ENCODE assay signal across 26 mouse cellular contexts in the genomic region with DNA sequence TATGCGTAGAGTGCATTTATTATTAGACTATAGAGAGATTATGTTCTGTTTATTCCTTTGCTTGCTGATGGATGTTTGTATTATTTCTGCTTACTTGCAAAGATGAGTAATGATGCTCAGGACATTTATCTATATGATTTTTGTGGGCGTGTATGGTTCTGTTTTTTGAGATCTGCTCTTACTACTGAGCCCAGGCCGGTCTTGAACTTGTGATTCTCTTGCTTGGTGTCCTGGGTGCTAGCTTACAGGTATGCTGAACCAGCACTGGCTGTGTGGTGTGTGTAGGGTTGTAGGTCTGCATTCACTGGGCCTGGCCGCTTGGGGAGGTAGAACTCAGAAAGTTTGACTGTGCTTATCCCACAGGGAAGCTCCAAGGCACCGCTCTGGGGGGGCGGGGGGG. TPM values are rescaled to one million over a fixed set of nuclear protein-coding genes. Genes with fewer than 3 reads are reported as not detected.
A peak's percentile ranks its signal among the peaks of the same experiment; 100 is the strongest.
DNase-seq lines count a peak whose midpoint lies in the region; ATAC-seq lines count a peak whose summit lies in the region.
"Had no signal": no experiment of that assay in that cellular context is flagged by ENCODE, and none has a peak within 500 bp of the region (broad histone marks: within the 10 kb centered on the region; RNA-seq: fewer than 3 reads in every experiment).

No protein-coding gene starts in this region.

- H3K27ac ChIP-seq in heart, embryonic 10.5 days: 0 out of 2 replicates have a peak overlapping the region, but pooled peaks have one; percentile 36
- H3K27ac ChIP-seq in liver, embryonic 16.5 days (ENCODE audit: low read length): peak overlapping the region; percentile 87
- H3K27ac ChIP-seq: hindbrain, embryonic 10.5 days; hindbrain, postnatal 0 days; lung, embryonic 15.5 days; midbrain, embryonic 10.5 days; neural tube, embryonic 13.5 days had no signal

- H3K4me1 ChIP-seq in heart, embryonic 10.5 days: peaks cover 11% of the 10 kb centered on the region; the same call in 1 of the 2 replicates
- H3K4me1 ChIP-seq in liver, embryonic 16.5 days (ENCODE audit: control insufficient read depth, low read depth, low read length): peaks cover 46% of the 10 kb centered on the region
- H3K4me1 ChIP-seq: lung, embryonic 15.5 days had no signal

- 69% methylated on average over 6 of the region's 6 CpGs for WGBS in heart, embryonic 10.5 days
- 35% methylated on average over 5 of the region's 6 CpGs for WGBS in liver, embryonic 16.5 days (ENCODE audit: insufficient replicate concordance)

- no peaks in the 10 kb centered on the region for H3K27me3 ChIP-seq in heart, embryonic 10.5 days (ENCODE audit: insufficient read depth, poor library complexity, severe bottlenecking)
- no peaks in the 10 kb centered on the region for H3K27me3 ChIP-seq in liver, embryonic 16.5 days (ENCODE audit: control insufficient read depth, insufficient read depth, low read depth, low read length)
- H3K27me3 ChIP-seq: lung, embryonic 15.5 days; neural tube, embryonic 13.5 days; Patski had no signal

- peak; percentile 47 for ATAC-seq in liver, embryonic 16.5 days (ENCODE audit: low read depth)
- no peak for ATAC-seq in activated CD4-positive, CD25-positive, alpha-beta regulatory T cell, adult 4 months
- ATAC-seq: forebrain, embryonic 14.5 days; hindbrain, postnatal 0 days; midbrain, embryonic 16.5 days; Patski had no signal

- no peaks in the 10 kb centered on the region for H3K9me3 ChIP-seq in heart, embryonic 10.5 days
- no peaks in the 10 kb centered on the region for H3K9me3 ChIP-seq in liver, embryonic 16.5 days (replicated peaks; ENCODE audit: control insufficient read depth, low read length)
- H3K9me3 ChIP-seq: hindbrain, embryonic 10.5 days; lung, embryonic 15.5 days; midbrain, embryonic 10.5 days; neural tube, embryonic 13.5 days had no signal

- H3K9ac ChIP-seq in liver, embryonic 16.5 days (ENCODE audit: low read depth, low read length): peak overlapping the region; percentile 52
- H3K9ac ChIP-seq: lung, embryonic 15.5 days; neural tube, embryonic 13.5 days had no signal

- no peaks in the 10 kb centered on the region for H3K36me3 ChIP-seq in heart, embryonic 10.5 days
- H3K36me3 ChIP-seq in liver, embryonic 16.5 days (ENCODE audit: control insufficient read depth, insufficient read depth): no peaks in the 10 kb centered on the region
- H3K36me3 ChIP-seq: hindbrain, embryonic 10.5 days; lung, embryonic 15.5 days; midbrain, embryonic 10.5 days; neural tube, embryonic 13.5 days had no signal

- H3K4me2 ChIP-seq in liver, embryonic 16.5 days (ENCODE audit: low read depth, low read length): peak overlapping the region; percentile 64
- H3K4me2 ChIP-seq: lung, embryonic 15.5 days; neural tube, embryonic 13.5 days had no signal

- H3K4me3 ChIP-seq in heart, embryonic 10.5 days: no peak overlapping the region
- peak overlapping the region; percentile 25 for H3K4me3 ChIP-seq in liver, embryonic 16.5 days (ENCODE audit: low read depth, low read length)
- H3K4me3 ChIP-seq: hindbrain, embryonic 10.5 days; lung, embryonic 15.5 days; midbrain, embryonic 10.5 days; myocyte; neural tube, embryonic 13.5 days had no signal

- DNase-seq in heart, embryonic 10.5 days (ENCODE audit: low spot score): no peak
- DNase-seq in heart, adult 9 months (ENCODE audit: low spot score in 2 of 2): no peak
- peak; percentile 52 for DNase-seq in c-Kit-negative CD71-positive TER-119-positive erythroid progenitor cells, embryonic 14.5 days (ENCODE audit: low read depth, low spot score)
- peak; percentile 61 for DNase-seq in liver
- no peak for DNase-seq in adrenal gland, postnatal 36 days
- DNase-seq in layer of hippocampus, adult 18-20 months (ENCODE audit: low spot score in 2 of 2): no peak
- DNase-seq: adrenal gland, postnatal 10 days; cerebellum, adult 9-11 months; kidney, adult 9 months; kidney, postnatal 25 days; layer of hippocampus, adult 9-11 months; lung, postnatal 4 days; retina, postnatal 1 day; right cerebral cortex, postnatal 25 days; thymus, postnatal 36 days had no signal

RNA-seq across cellular contexts. Expression of gene Metap1d, which starts 8.1 kb away (rescaled TPM):
- 29.0 and 31.6 TPM in 2 replicates for polyA plus RNA-seq in heart, embryonic 10.5 days (2016; fragmentation: Nextera tagmentation; extraction: Ambion mirVana)
- 22.8 and 24.9 TPM in 2 replicates for polyA plus RNA-seq in liver, embryonic 16.5 days (2015; fragmentation: Nextera tagmentation; extraction: Ambion mirVana)
- 10 to 100 TPM; 16.0 to 19.0 TPM for polyA plus RNA-seq in activated CD4-positive, CD25-positive, alpha-beta regulatory T cell, adult 4 months (2017; shearing (Covaris generic))
- total RNA-seq in adrenal gland, postnatal 36 days (2021): 10 to 100 TPM; 27.5 to 30.6 TPM
- total RNA-seq in layer of hippocampus, adult 18-20 months (2021): 10 to 100 TPM; 23.1 to 23.3 TPM

Comparison
In these comparisons a context has a peak if more than half of its experiments do, and no peak if none do; other contexts are left out.
1. DNase-seq: peak in c-Kit-negative CD71-positive TER-119-positive erythroid progenitor cells, embryonic 14.5 days (single experiment) and liver (single experiment); none in heart, embryonic 10.5 days (single experiment), heart, adult 9 months (0 of 2), adrenal gland, postnatal 36 days (0 of 2) and layer of hippocampus, adult 18-20 months (0 of 2).